Mouse (Mus musculus): ENCODE results near the gene Phka2.

Gene Phka2

DNA sequence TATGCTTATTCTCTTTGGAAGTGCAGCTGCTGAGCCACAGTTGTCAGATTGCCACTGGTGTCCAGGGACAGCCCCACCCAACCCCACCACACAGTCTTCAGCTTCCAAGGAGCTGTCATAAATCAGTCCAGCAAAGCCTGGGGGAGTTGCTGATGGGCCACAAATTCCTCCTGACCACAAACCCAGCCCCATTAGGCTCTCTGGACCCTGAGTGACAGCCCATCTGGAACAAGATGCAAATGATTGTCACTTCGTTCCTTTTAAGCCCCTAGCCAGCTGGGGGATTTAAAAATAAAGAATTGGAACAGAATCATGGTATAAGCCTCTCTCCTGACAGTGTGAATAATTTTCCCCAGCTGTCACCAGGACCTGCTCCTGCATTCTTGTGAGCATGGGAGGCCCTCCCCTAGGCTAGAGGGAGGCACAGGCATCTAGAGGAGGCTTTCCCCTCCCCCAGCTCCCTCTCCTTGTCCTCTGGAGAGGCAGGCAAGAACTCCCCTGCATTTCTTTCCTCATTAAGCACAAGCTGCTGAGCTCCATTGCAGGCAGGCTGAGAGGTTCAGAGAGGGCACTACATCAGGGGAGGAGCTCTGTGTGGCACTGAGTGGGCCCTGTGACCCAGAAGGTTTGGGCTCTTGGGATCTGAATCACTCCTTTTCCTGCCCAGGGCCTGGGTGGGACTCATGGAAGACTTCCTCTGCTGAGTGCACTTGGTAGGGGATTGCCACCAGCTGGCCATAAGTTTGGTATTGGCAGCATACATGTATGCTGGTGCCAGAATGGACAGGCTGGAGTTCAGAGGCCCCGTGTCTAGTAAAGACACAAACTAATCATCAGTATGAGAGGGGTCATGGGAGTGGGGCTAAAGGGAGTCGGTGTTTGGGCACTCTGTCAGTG, 96.8 kb downstream of the Phka2 start:
- in situ Hi-C loops (cut with MboI, MseI) = no loop called here

DNA sequence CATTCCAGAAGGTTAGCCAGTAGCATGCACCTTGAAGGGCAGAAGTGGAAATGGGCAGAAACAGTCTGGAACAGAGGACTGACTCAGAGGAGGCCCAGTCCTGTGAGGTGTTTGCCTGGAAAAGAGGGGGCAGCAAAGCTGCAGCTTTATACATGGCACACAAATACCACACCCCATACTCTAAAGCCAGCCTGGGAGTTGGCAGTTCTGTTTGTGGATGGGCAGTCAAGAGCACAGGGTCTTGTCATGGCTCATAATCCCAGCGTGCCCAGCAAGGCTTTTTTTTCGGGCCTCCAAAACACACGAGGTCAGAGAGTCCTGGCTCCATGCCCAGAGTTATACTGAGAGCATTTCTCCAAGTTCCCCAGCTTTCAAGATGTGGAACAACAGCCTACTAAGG, 99.1 kb downstream of the Phka2 start:
- in situ Hi-C loops (cut with MboI, MseI) = no loop called here

GRCm38 (mm10) chrX:160602770-160603169, 100.8 kb downstream of the Phka2 start:
- in situ Hi-C loops (cut with MboI, MseI) = no loop called here

- in situ Hi-C loops (cut with MboI, MseI) = no loop called here
These were observed 101.3 kb downstream of the Phka2 start for GRCm38 (mm10) chrX:160603316-160603715.

DNA sequence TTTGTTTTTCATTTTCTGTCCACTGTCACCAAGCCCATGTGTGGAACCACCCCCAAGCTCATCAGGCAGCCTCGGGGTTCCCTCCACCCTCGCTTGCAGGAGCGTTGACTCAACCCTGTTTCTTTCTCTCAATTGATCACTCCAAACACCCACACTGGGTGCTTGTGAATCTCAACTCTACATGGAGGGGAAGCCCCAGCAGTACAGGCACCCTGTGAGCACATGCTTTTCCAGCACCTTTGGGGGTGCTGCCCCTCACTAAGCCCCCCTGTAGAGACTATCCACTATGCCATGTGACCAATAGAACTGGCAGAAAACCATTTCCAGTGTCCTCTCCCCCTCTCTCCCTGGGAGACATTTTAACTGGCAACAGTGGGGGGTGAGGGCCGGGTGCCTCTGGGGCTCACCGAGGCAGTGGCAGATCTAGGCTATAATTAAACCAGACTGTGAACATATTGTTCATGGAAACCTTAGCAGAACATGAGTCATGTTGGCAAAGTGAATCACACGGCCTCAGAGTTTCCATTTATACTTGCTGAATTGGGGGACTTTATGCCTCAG, 102.1 kb downstream of the Phka2 start:
- in situ Hi-C loops (cut with MboI, MseI) = no loop called here

DNA sequence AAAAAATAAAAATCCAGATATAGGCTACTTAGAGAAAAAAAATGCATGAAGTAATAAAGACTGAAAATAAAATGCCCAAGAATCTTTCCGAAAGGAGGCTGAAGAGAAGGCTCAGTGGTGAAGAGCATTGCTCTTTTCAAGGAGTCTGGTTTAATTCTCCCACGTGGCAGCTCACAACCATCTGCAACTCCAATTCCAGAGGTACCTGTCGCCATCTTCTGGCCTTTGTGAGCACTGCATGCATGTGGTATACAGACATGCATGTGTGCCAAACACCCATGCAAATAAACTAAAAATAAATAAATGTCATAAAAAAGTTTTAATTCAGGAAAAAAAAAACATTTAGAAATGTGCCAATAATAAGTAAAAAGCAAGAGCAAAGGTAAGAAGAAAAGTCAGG, 107.9 kb downstream of the Phka2 start:
- in situ Hi-C loops (cut with MboI, MseI) = loop anchor here (10.0 kb wide), 1 partner anchor 395 kb away; no protein-coding TSS in a partner anchor

GRCm38 (mm10) chrX:160610482-160610881, 108.5 kb downstream of the Phka2 start:
- in situ Hi-C loops (cut with MboI, MseI) = loop anchor here (10.0 kb wide), 1 partner anchor 394 kb away; no protein-coding TSS in a partner anchor

DNA sequence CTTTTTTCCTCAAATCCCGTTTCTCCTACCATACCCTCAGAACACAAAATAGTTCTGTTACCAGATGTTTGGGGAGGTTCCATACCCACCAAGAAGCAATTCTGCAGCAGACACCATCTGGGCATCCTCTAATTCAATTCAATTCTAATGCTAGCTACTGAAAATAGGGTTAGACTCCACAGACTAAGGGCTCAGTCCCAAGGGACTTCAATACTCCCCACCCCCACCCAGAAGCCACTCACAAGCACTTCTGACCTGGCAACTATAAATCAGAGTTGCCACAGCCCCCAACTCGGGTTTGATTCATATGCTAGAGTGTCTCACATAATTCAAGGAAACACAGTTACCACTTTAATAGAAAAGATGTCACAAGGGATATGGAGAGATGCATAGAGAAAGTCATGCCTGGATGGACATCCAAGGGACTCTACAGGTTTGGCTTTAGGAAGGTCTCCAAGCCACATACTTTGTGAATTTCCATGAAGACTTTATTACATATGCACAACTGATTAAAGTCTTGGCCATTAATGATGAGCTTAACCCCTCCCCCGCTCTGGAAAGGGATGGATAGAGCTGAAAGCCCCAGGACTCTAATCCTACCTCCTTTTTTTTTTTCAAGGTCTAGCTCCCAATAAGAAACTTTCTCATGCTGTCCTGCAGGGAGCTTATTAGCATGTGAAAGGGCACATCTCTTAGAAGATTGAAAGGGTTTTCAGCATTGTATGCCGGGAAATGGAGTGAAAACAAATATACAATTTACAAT, 109.1 kb downstream of the Phka2 start:
- in situ Hi-C loops (cut with MboI, MseI) = loop anchor here (10.0 kb wide), 1 partner anchor 394 kb away; no protein-coding TSS in a partner anchor

Measured in regulatory T cell (primary cell).